In the genomic region with DNA sequence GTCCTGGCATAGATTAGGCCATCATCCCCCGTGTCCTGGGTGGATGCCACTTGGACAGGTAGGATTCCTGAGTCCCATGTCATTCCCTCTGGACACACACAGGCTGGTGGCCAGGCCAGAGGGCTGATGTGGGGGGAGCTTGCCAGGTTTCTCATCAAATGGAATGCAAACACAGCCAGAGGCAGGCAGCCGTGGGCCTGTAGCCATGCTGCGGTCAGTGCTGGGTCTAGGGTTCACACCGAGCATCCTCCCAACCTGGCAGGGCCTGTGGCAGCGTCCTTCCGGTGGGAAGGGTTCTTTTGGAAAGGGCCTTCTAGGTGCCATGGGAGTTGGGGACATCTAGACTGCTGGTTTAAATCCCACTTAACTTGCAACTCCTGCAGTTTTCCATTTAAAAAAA, we compare ENCODE assay signal across 13 mouse cellular contexts.
DNase-seq lines count a peak whose midpoint lies in the region; ATAC-seq and TF ChIP-seq lines count a peak whose summit lies in the region.
"Had no signal": no experiment of that assay in that cellular context is flagged by ENCODE, and none has a peak within 500 bp of the region (broad histone marks: within the 10 kb centered on the region; RNA-seq: fewer than 3 reads in every experiment).

No protein-coding gene starts in this region.

- no peaks in the 10 kb centered on the region for H3K9me3 ChIP-seq in heart, embryonic 12.5 days (replicated peaks)
- no peaks in the 10 kb centered on the region for H3K9me3 ChIP-seq in intestine, embryonic 15.5 days
- H3K9me3 ChIP-seq: forebrain, embryonic 15.5 days; limb, embryonic 15.5 days had no signal

- 82% methylated on average over 6 of the region's 6 CpGs for WGBS in heart, embryonic 12.5 days
- 87% methylated on average over 6 of the region's 6 CpGs for WGBS in intestine, embryonic 15.5 days

- H3K4me1 ChIP-seq in heart, embryonic 12.5 days (replicated peaks): peaks cover 31% of the 10 kb centered on the region
- peaks cover 11% of the 10 kb centered on the region for H3K4me1 ChIP-seq in testis, adult 2 months (ENCODE audit: control insufficient read depth, insufficient read depth, low read length)
- no peaks in the 10 kb centered on the region for H3K4me1 ChIP-seq in intestine, embryonic 15.5 days (replicated peaks)

- DNase-seq in heart, adult 11 months: no peak
- DNase-seq in testis, postnatal 14 days (ENCODE audit: low spot score): no peak
- DNase-seq in heart, postnatal 4 days: peak; percentile 19
- no peak for DNase-seq in thymus, postnatal 0 days (ENCODE audit: low spot score)
- DNase-seq: cerebellum, adult 2 months; kidney, postnatal 25 days; midbrain, embryonic 14.5 days; thymus, postnatal 14 days had no signal

- H3K4me3 ChIP-seq in heart, embryonic 12.5 days: no peak overlapping the region
- peak overlapping the region; percentile 57 for H3K4me3 ChIP-seq in testis, adult 2 months (ENCODE audit: control insufficient read depth, low read depth, low read length)
- H3K4me3 ChIP-seq in intestine, embryonic 15.5 days (replicated peaks): no peak overlapping the region
- H3K4me3 ChIP-seq: forebrain, embryonic 15.5 days; limb, embryonic 15.5 days had no signal

- 0 out of 2 replicates have a peak, but pooled peaks cover 8% of the 10 kb centered on the region for H3K27me3 ChIP-seq in heart, embryonic 12.5 days (replicated peaks)
- no peaks in the 10 kb centered on the region for H3K27me3 ChIP-seq in testis, adult 2 months (ENCODE audit: control insufficient read depth, insufficient read depth, low read length)
- no peaks in the 10 kb centered on the region for H3K27me3 ChIP-seq in intestine, embryonic 15.5 days (replicated peaks)
- H3K27me3 ChIP-seq: forebrain, embryonic 15.5 days; limb, embryonic 15.5 days had no signal

- H3K36me3 ChIP-seq in heart, embryonic 12.5 days: no peaks in the 10 kb centered on the region
- H3K36me3 ChIP-seq in testis, adult 2 months (ENCODE audit: control insufficient read depth, insufficient read depth, low read length): no peaks in the 10 kb centered on the region
- H3K36me3 ChIP-seq in intestine, embryonic 15.5 days: no peaks in the 10 kb centered on the region
- H3K36me3 ChIP-seq: forebrain, embryonic 15.5 days; limb, embryonic 15.5 days had no signal

- ATAC-seq in heart, embryonic 12.5 days (ENCODE audit: insufficient number of reproducible peaks, low FRiP score): no peak; the same call in 1 of the 2 replicates
- no peak for ATAC-seq in intestine, embryonic 15.5 days

- TF ChIP-seq POLR2A in testis, adult 2 months (IDR thresholded peaks at IDR 0.05; ENCODE audit: control insufficient read depth, low read depth, low read length): no peak

- no peak overlapping the region for H3K4me2 ChIP-seq in heart, embryonic 12.5 days
- H3K4me2 ChIP-seq in intestine, embryonic 15.5 days (replicated peaks): no peak overlapping the region
- H3K4me2 ChIP-seq: forebrain, embryonic 15.5 days; limb, embryonic 15.5 days had no signal

- H3K9ac ChIP-seq in heart, embryonic 12.5 days: no peak overlapping the region
- no peak overlapping the region for H3K9ac ChIP-seq in intestine, embryonic 15.5 days
- H3K9ac ChIP-seq: forebrain, embryonic 15.5 days; limb, embryonic 15.5 days had no signal

- no peak for TF ChIP-seq CTCF in testis, adult 2 months (IDR thresholded peaks at IDR 0.05; ENCODE audit: control insufficient read depth, insufficient read depth, insufficient replicate concordance, low read depth, low read length)

- 0 out of 2 replicates have a peak overlapping the region, but pooled peaks have one; percentile 37 for H3K27ac ChIP-seq in heart, embryonic 12.5 days (ENCODE audit: poor library complexity, severe bottlenecking)
- no peak overlapping the region for H3K27ac ChIP-seq in testis, adult 2 months (ENCODE audit: control insufficient read depth, insufficient read depth, low read depth, low read length)
- no peak overlapping the region for H3K27ac ChIP-seq in intestine, embryonic 15.5 days
- H3K27ac ChIP-seq: forebrain, embryonic 15.5 days; limb, embryonic 15.5 days had no signal
